Comparison of ENCODE assay signal across 8 mouse cellular contexts in genomic region chr9:46149392-46149791, GRCm38 (mm10).
A peak's percentile ranks its signal among the peaks of the same experiment; 100 is the strongest.
DNase-seq lines count a peak whose midpoint lies in the region; ATAC-seq and TF ChIP-seq lines count a peak whose summit lies in the region.

No protein-coding gene starts in this region.

- peak overlapping the region; percentile 86 for H3K27ac ChIP-seq in liver, adult 2 months (replicated peaks; ENCODE audit: insufficient read depth, low read depth, low read length)
- H3K27ac ChIP-seq in liver, embryonic 12.5 days: no peak overlapping the region
- peak overlapping the region; percentile 67 for H3K27ac ChIP-seq in kidney, embryonic 14.5 days (ENCODE audit: low read depth, low read length)
- no peak overlapping the region for H3K27ac ChIP-seq in hindbrain, embryonic 12.5 days

- H3K9ac ChIP-seq in liver, adult 2 months (ENCODE audit: low read depth, low read length): peak overlapping the region; percentile 19; the same call in 1 of the 2 replicates
- H3K9ac ChIP-seq in liver, embryonic 12.5 days: no peak overlapping the region
- H3K9ac ChIP-seq in kidney, embryonic 14.5 days (ENCODE audit: low read depth, low read length): no peak overlapping the region
- no peak overlapping the region for H3K9ac ChIP-seq in hindbrain, embryonic 12.5 days

- no peak for TF ChIP-seq CTCF in liver, adult 2 months (IDR thresholded peaks at IDR 0.05; ENCODE audit: low read depth, low read length)

- H3K27me3 ChIP-seq in liver, adult 2 months (ENCODE audit: control insufficient read depth, insufficient read depth, low read length): no peaks in the 10 kb centered on the region
- H3K27me3 ChIP-seq in liver, embryonic 12.5 days (replicated peaks): no peaks in the 10 kb centered on the region
- H3K27me3 ChIP-seq in kidney, embryonic 14.5 days (ENCODE audit: control insufficient read depth, insufficient read depth, low read length): no peaks in the 10 kb centered on the region
- H3K27me3 ChIP-seq in hindbrain, embryonic 12.5 days: no peaks in the 10 kb centered on the region

- no peak for ATAC-seq in liver, embryonic 12.5 days
- ATAC-seq in kidney, embryonic 14.5 days (ENCODE audit: low FRiP score, low TSS enrichment): no peak
- ATAC-seq in hindbrain, embryonic 12.5 days (ENCODE audit: low FRiP score): no peak

- H3K9me3 ChIP-seq in liver, embryonic 12.5 days (replicated peaks): no peaks in the 10 kb centered on the region
- H3K9me3 ChIP-seq in kidney, embryonic 14.5 days (ENCODE audit: control insufficient read depth, low read length): no peaks in the 10 kb centered on the region
- H3K9me3 ChIP-seq in hindbrain, embryonic 12.5 days (replicated peaks): no peaks in the 10 kb centered on the region

- no peak overlapping the region for H3K4me3 ChIP-seq in liver, adult 2 months (ENCODE audit: insufficient read depth, low read depth, low read length)
- H3K4me3 ChIP-seq in liver, embryonic 12.5 days: no peak overlapping the region
- H3K4me3 ChIP-seq in kidney, embryonic 14.5 days (ENCODE audit: low read length): no peak overlapping the region
- H3K4me3 ChIP-seq in hindbrain, embryonic 12.5 days: no peak overlapping the region

- H3K79me2 ChIP-seq in liver, adult 2 months (ENCODE audit: control insufficient read depth, insufficient read depth, low read length): peaks cover 17% of the 10 kb centered on the region

- DNase-seq in liver, adult 2 months (ENCODE audit: extremely low read depth, low read depth, low spot score): peak; percentile 97
- peak; percentile 61 for DNase-seq in T-cell, adult 2 months (ENCODE audit: low spot score)
- DNase-seq in natural killer cell, adult 2 months (ENCODE audit: low spot score in 2 of 2): peak; percentile 51 to 73
- DNase-seq in neural tube, embryonic 10.5 days (ENCODE audit: extremely low spot score, low spot score): no peak
- DNase-seq in left cerebral cortex, adult 11 months (ENCODE audit: low spot score): no peak

- peaks cover 40% of the 10 kb centered on the region for H3K4me1 ChIP-seq in liver, adult 2 months (ENCODE audit: control insufficient read depth, insufficient read depth, low read length)
- peaks cover 65% of the 10 kb centered on the region for H3K4me1 ChIP-seq in liver, embryonic 12.5 days
- peaks cover 14% of the 10 kb centered on the region for H3K4me1 ChIP-seq in kidney, embryonic 14.5 days (ENCODE audit: control insufficient read depth, insufficient read depth, low read length)
- peaks cover 14% of the 10 kb centered on the region; the same call in 1 of the 2 replicates for H3K4me1 ChIP-seq in hindbrain, embryonic 12.5 days

- no peaks in the 10 kb centered on the region for H3K36me3 ChIP-seq in liver, adult 2 months (ENCODE audit: control insufficient read depth, insufficient read depth, low read length)
- H3K36me3 ChIP-seq in liver, embryonic 12.5 days: no peaks in the 10 kb centered on the region
- no peaks in the 10 kb centered on the region for H3K36me3 ChIP-seq in kidney, embryonic 14.5 days (ENCODE audit: control insufficient read depth, insufficient read depth, low read length)
- H3K36me3 ChIP-seq in hindbrain, embryonic 12.5 days: no peaks in the 10 kb centered on the region

- TF ChIP-seq POLR2A in liver, adult 2 months (IDR thresholded peaks at IDR 0.05; ENCODE audit: extremely low read depth, insufficient read depth, low read length): no peak

- H3K4me2 ChIP-seq in liver, embryonic 12.5 days: no peak overlapping the region
- no peak overlapping the region for H3K4me2 ChIP-seq in kidney, embryonic 14.5 days (replicated peaks; ENCODE audit: low read depth, low read length)
- no peak overlapping the region for H3K4me2 ChIP-seq in hindbrain, embryonic 12.5 days (replicated peaks)

- WGBS in liver, adult 2 months: 14% methylated on average over 5 of the region's 5 CpGs
- WGBS in liver, embryonic 12.5 days (ENCODE audit: insufficient replicate concordance): 23% methylated on average over 5 of the region's 5 CpGs
- WGBS in kidney, embryonic 14.5 days: 63% methylated on average over 5 of the region's 5 CpGs
- WGBS in hindbrain, embryonic 12.5 days: 87% methylated on average over 5 of the region's 5 CpGs

Comparison
In these comparisons a context has a peak if more than half of its experiments do, and no peak if none do; other contexts are left out.
1. H3K27ac ChIP-seq: peak in liver, adult 2 months (single experiment) and kidney, embryonic 14.5 days (single experiment); none in liver, embryonic 12.5 days (single experiment) and hindbrain, embryonic 12.5 days (single experiment).
2. DNase-seq: peak in liver, adult 2 months (single experiment), T-cell, adult 2 months (single experiment) and natural killer cell, adult 2 months (2 of 2); none in neural tube, embryonic 10.5 days (single experiment) and left cerebral cortex, adult 11 months (single experiment).